ENCODE assay signal across 8 mouse cellular contexts in the genomic region with DNA sequence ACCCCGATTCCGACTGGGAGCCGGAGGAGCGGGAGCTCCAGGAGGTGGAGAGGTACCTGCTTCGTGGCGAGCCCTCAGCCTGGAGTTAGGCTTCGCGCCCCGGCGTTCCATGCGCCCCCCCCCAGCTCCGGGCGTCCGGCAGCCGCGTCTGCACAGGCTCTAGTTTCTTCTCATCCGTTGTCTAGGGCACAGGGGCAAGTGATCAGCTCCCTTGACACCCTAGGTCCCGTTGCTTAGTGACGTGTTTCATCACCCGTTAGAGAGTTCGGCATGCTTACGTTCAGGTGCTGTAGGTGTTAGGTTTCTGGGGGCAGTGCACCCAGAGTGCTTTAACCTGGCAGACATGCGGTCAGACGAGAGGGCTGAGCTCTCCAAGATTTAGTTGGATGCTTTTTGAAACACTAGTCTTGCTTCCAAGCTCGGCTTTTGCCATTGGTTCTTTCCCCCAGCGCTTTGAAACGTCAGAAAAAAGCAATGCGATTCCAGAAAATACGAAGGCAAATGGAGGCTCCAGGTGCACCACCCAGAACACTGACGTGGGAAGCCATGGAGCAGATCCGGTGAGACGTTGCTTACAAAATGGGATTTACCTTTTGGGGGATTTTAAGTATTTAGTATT. TPM values are rescaled to one million over a fixed set of nuclear protein-coding genes. Genes with fewer than 3 reads are reported as not detected.
DNase-seq lines count a peak whose midpoint lies in the region; ATAC-seq and TF ChIP-seq lines count a peak whose summit lies in the region.

No protein-coding gene starts in this region.

- 0 out of 2 replicates have a peak, but pooled peaks have one; percentile 14 for ATAC-seq in heart, embryonic 14.5 days (ENCODE audit: insufficient number of reproducible peaks, insufficient read depth, low FRiP score, low read depth)
- peak; percentile 53 for ATAC-seq in embryonic facial prominence, embryonic 11.5 days (replicated peaks; ENCODE audit: insufficient number of reproducible peaks, low FRiP score, low TSS enrichment, low read depth)
- peak; percentile 76 for ATAC-seq in intestine, embryonic 15.5 days
- ATAC-seq in midbrain, embryonic 11.5 days (ENCODE audit: low FRiP score), result no peak; the same call in 1 of the 2 replicates

- no peak for TF ChIP-seq CTCF in E14TG2a.4 (conservative IDR thresholded peaks at IDR 0.05; ENCODE audit: low read length)

- peaks cover 18% of the 10 kb centered on the region for H3K27me3 ChIP-seq in heart, embryonic 14.5 days (ENCODE audit: control insufficient read depth, insufficient read depth, low read length)
- H3K27me3 ChIP-seq in E14TG2a.4 (ENCODE audit: insufficient read depth, low read length), result no peaks in the 10 kb centered on the region
- no peaks in the 10 kb centered on the region for H3K27me3 ChIP-seq in embryonic facial prominence, embryonic 11.5 days (ENCODE audit: control insufficient read depth, insufficient read depth, low read length)
- no peaks in the 10 kb centered on the region for H3K27me3 ChIP-seq in intestine, embryonic 15.5 days (replicated peaks)
- no peaks in the 10 kb centered on the region for H3K27me3 ChIP-seq in midbrain, embryonic 11.5 days (ENCODE audit: control insufficient read depth, insufficient read depth, low read length)

- 2% methylated on average over 32 of the region's 32 CpGs for WGBS in heart, embryonic 14.5 days
- WGBS in embryonic facial prominence, embryonic 11.5 days, result under 1% methylated on average over 32 of the region's 32 CpGs
- WGBS in intestine, embryonic 15.5 days, result under 1% methylated on average over 32 of the region's 32 CpGs
- 2% methylated on average over 32 of the region's 32 CpGs for WGBS in midbrain, embryonic 11.5 days

- DNase-seq in heart, postnatal 14 days, result no peak
- DNase-seq in embryonic facial prominence, embryonic 11.5 days (ENCODE audit: low spot score), result peak; percentile 27
- DNase-seq in midbrain, embryonic 11.5 days (ENCODE audit: low spot score, missing footprints), result no peak
- no peak for DNase-seq in retina, embryonic 14.5 days (ENCODE audit: low spot score)
- DNase-seq in kidney, adult 8-10 months, result no peak

- H3K36me3 ChIP-seq in heart, embryonic 14.5 days (ENCODE audit: control insufficient read depth, insufficient read depth, low read length), result peaks cover 34% of the 10 kb centered on the region
- H3K36me3 ChIP-seq in E14TG2a.4 (ENCODE audit: insufficient read depth, low read length), result peaks cover 36% of the 10 kb centered on the region
- no peaks in the 10 kb centered on the region; the same call in 1 of the 2 replicates for H3K36me3 ChIP-seq in embryonic facial prominence, embryonic 11.5 days (replicated peaks; ENCODE audit: control insufficient read depth, insufficient read depth, low read depth, low read length)
- peaks cover 18% of the 10 kb centered on the region for H3K36me3 ChIP-seq in intestine, embryonic 15.5 days
- peaks cover 3% of the 10 kb centered on the region; the same call in 1 of the 2 replicates for H3K36me3 ChIP-seq in midbrain, embryonic 11.5 days (ENCODE audit: control insufficient read depth, insufficient read depth, low read length)

- H3K9me3 ChIP-seq in heart, embryonic 14.5 days (ENCODE audit: control insufficient read depth, low read length), result no peaks in the 10 kb centered on the region
- H3K9me3 ChIP-seq in E14TG2a.4 (ENCODE audit: low read length), result no peaks in the 10 kb centered on the region
- no peaks in the 10 kb centered on the region for H3K9me3 ChIP-seq in embryonic facial prominence, embryonic 11.5 days (replicated peaks; ENCODE audit: control insufficient read depth, low read length)
- H3K9me3 ChIP-seq in intestine, embryonic 15.5 days, result no peaks in the 10 kb centered on the region
- no peaks in the 10 kb centered on the region for H3K9me3 ChIP-seq in midbrain, embryonic 11.5 days (ENCODE audit: control insufficient read depth, low read length)

- peaks cover 4 to 8% of the 10 kb centered on the region in 2 experiments; a peak in 3 of 4 replicates for H3K4me1 ChIP-seq in heart, embryonic 14.5 days (ENCODE audit: control insufficient read depth in 2 of 2, insufficient read depth in 2 of 2, low read length in 2 of 2)
- H3K4me1 ChIP-seq in E14TG2a.4 (replicated peaks; ENCODE audit: low read depth, low read length), result peaks cover 63% of the 10 kb centered on the region
- H3K4me1 ChIP-seq in embryonic facial prominence, embryonic 11.5 days (ENCODE audit: control insufficient read depth, insufficient read depth, low read length), result no peaks in the 10 kb centered on the region
- no peaks in the 10 kb centered on the region for H3K4me1 ChIP-seq in intestine, embryonic 15.5 days (replicated peaks)
- H3K4me1 ChIP-seq in midbrain, embryonic 11.5 days (ENCODE audit: control insufficient read depth, insufficient read depth, low read length), result peaks cover 10% of the 10 kb centered on the region

- H3K27ac ChIP-seq in heart, embryonic 14.5 days (replicated peaks in 1 of 2; ENCODE audit: control insufficient read depth in 1 of 2, insufficient read depth in 1 of 2, low read depth in 2 of 2, low read length in 2 of 2), result peak overlapping the region; percentile 29 to 56
- H3K27ac ChIP-seq in embryonic facial prominence, embryonic 11.5 days (replicated peaks; ENCODE audit: low read depth, low read length), result 0 out of 2 replicates have a peak overlapping the region, but pooled peaks have one; percentile 29
- peak overlapping the region; percentile 86 for H3K27ac ChIP-seq in intestine, embryonic 15.5 days
- H3K27ac ChIP-seq in midbrain, embryonic 11.5 days (ENCODE audit: low read depth, low read length), result peak overlapping the region; percentile 20; the same call in 1 of the 2 replicates

- H3K4me2 ChIP-seq in heart, embryonic 14.5 days (ENCODE audit: low read length), result peak overlapping the region; percentile 94
- peak overlapping the region; percentile 83 for H3K4me2 ChIP-seq in embryonic facial prominence, embryonic 11.5 days (ENCODE audit: low read depth, low read length)
- peak overlapping the region; percentile 68 for H3K4me2 ChIP-seq in intestine, embryonic 15.5 days (replicated peaks)
- peak overlapping the region; percentile 78 for H3K4me2 ChIP-seq in midbrain, embryonic 11.5 days

- peak overlapping the region; percentile 74 to 84 for H3K4me3 ChIP-seq in heart, embryonic 14.5 days (ENCODE audit: control insufficient read depth in 1 of 2, insufficient read depth in 1 of 2, low read depth in 1 of 2, low read length in 2 of 2)
- H3K4me3 ChIP-seq in E14TG2a.4 (replicated peaks; ENCODE audit: low read length), result peak overlapping the region; percentile 94
- H3K4me3 ChIP-seq in embryonic facial prominence, embryonic 11.5 days (ENCODE audit: low read depth, low read length), result peak overlapping the region; percentile 79
- H3K4me3 ChIP-seq in intestine, embryonic 15.5 days (replicated peaks), result peak overlapping the region; percentile 91
- H3K4me3 ChIP-seq in midbrain, embryonic 11.5 days (ENCODE audit: low read depth, low read length), result peak overlapping the region; percentile 89

- peak overlapping the region; percentile 85 for H3K9ac ChIP-seq in heart, embryonic 14.5 days (ENCODE audit: low read length)
- H3K9ac ChIP-seq in embryonic facial prominence, embryonic 11.5 days (replicated peaks; ENCODE audit: low read length), result peak overlapping the region; percentile 78
- peak overlapping the region; percentile 85 for H3K9ac ChIP-seq in intestine, embryonic 15.5 days
- H3K9ac ChIP-seq in midbrain, embryonic 11.5 days (ENCODE audit: low read length), result peak overlapping the region; percentile 87

- intact Hi-C loops in heart, postnatal 14 days (cut with DNase I), result no loop called here

RNA-seq across cellular contexts. Expression of a gene that starts 0.5 kb away (rescaled TPM):
- 41.8 and 42.8 TPM in 2 replicates for polyA plus RNA-seq in heart, embryonic 14.5 days (2014; fragmentation: Nextera tagmentation; extraction: Ambion mirVana)
- 10 to 100 TPM; 25.2 to 25.6 TPM for total RNA-seq in heart, postnatal 14 days (2021)
- polyA plus RNA-seq in embryonic facial prominence, embryonic 11.5 days (2014; fragmentation: Nextera tagmentation; extraction: Ambion mirVana), result 50.2 and 53.4 TPM in 2 replicates
- polyA plus RNA-seq in intestine, embryonic 15.5 days (2015; fragmentation: Nextera tagmentation; extraction: Ambion mirVana), result 51.3 and 52.8 TPM in 2 replicates
- 53.1 and 53.2 TPM in 2 replicates for polyA plus RNA-seq in midbrain, embryonic 11.5 days (2014; fragmentation: Nextera tagmentation; extraction: Ambion mirVana)

RNA-seq across cellular contexts. Expression of a gene that starts 8.0 kb away (rescaled TPM):
- polyA plus RNA-seq in heart, embryonic 14.5 days (2014; fragmentation: Nextera tagmentation; extraction: Ambion mirVana), result 11.4 and 12.0 TPM in 2 replicates
- 1 to 10 TPM; 7.0 to 7.4 TPM for total RNA-seq in heart, postnatal 14 days (2021)
- 7.7 and 10.1 TPM in 2 replicates for polyA plus RNA-seq in embryonic facial prominence, embryonic 11.5 days (2014; fragmentation: Nextera tagmentation; extraction: Ambion mirVana)
- polyA plus RNA-seq in intestine, embryonic 15.5 days (2015; fragmentation: Nextera tagmentation; extraction: Ambion mirVana), result 12.7 and 14.8 TPM in 2 replicates
- 12.6 and 14.3 TPM in 2 replicates for polyA plus RNA-seq in midbrain, embryonic 11.5 days (2014; fragmentation: Nextera tagmentation; extraction: Ambion mirVana)

RNA-seq across cellular contexts. Expression of a gene that starts 15.3 kb away (rescaled TPM):
- 0.62 and 1.6 TPM in 2 replicates for polyA plus RNA-seq in heart, embryonic 14.5 days (2014; fragmentation: Nextera tagmentation; extraction: Ambion mirVana)
- under 1 TPM; 0.46 to 0.55 TPM for total RNA-seq in heart, postnatal 14 days (2021)
- polyA plus RNA-seq in embryonic facial prominence, embryonic 11.5 days (2014; fragmentation: Nextera tagmentation; extraction: Ambion mirVana), result 0.13 and 0.35 TPM in 2 replicates
- polyA plus RNA-seq in intestine, embryonic 15.5 days (2015; fragmentation: Nextera tagmentation; extraction: Ambion mirVana), result 0.96 and 1.3 TPM in 2 replicates
- 0.53 and 0.91 TPM in 2 replicates for polyA plus RNA-seq in midbrain, embryonic 11.5 days (2014; fragmentation: Nextera tagmentation; extraction: Ambion mirVana)

RNA-seq across cellular contexts. Expression of a gene that starts 28.8 kb away (rescaled TPM):
- polyA plus RNA-seq in heart, embryonic 14.5 days (2014; fragmentation: Nextera tagmentation; extraction: Ambion mirVana), result 3.3 and 3.6 TPM in 2 replicates
- 1 to 10 TPM; 1.9 TPM for total RNA-seq in heart, postnatal 14 days (2021)
- 2.2 and 3.9 TPM in 2 replicates for polyA plus RNA-seq in embryonic facial prominence, embryonic 11.5 days (2014; fragmentation: Nextera tagmentation; extraction: Ambion mirVana)
- polyA plus RNA-seq in intestine, embryonic 15.5 days (2015; fragmentation: Nextera tagmentation; extraction: Ambion mirVana), result 6.5 and 6.6 TPM in 2 replicates
- polyA plus RNA-seq in midbrain, embryonic 11.5 days (2014; fragmentation: Nextera tagmentation; extraction: Ambion mirVana), result 3.8 and 4.5 TPM in 2 replicates

RNA-seq across cellular contexts. Expression of a gene that starts 28.9 kb away (rescaled TPM):
- polyA plus RNA-seq in heart, embryonic 14.5 days (2014; fragmentation: Nextera tagmentation; extraction: Ambion mirVana), result 56.1 and 57.6 TPM in 2 replicates
- 10 to 100 TPM; 18.1 to 22.5 TPM for total RNA-seq in heart, postnatal 14 days (2021)
- 53.7 and 59.5 TPM in 2 replicates for polyA plus RNA-seq in embryonic facial prominence, embryonic 11.5 days (2014; fragmentation: Nextera tagmentation; extraction: Ambion mirVana)
- polyA plus RNA-seq in intestine, embryonic 15.5 days (2015; fragmentation: Nextera tagmentation; extraction: Ambion mirVana), result 199 and 237 TPM in 2 replicates
- 49.8 and 55.0 TPM in 2 replicates for polyA plus RNA-seq in midbrain, embryonic 11.5 days (2014; fragmentation: Nextera tagmentation; extraction: Ambion mirVana)

Comparison
In these comparisons a context has a peak if more than half of its experiments do, and no peak if none do; other contexts are left out.
1. H3K27ac ChIP-seq: peak in every context shown above with its lines; median percentile 86 in intestine, embryonic 15.5 days; 42 in heart, embryonic 14.5 days; 29 in embryonic facial prominence, embryonic 11.5 days; 20 in midbrain, embryonic 11.5 days.